ENCODE assay signal across 1 mouse cellular context in genomic region chr7:109700213-109700612, GRCm38 (mm10).
TF ChIP-seq lines count a peak whose summit lies in the region.

No protein-coding gene starts in this region.

TF ChIP-seq in MEL, 35 proteins besides CTCF, POLR2A, EP300 and RAD21:
- TF ChIP-seq USF2 (IDR thresholded peaks at IDR 0.05; ENCODE audit: borderline replicate concordance in 1 of 2, insufficient read depth in 1 of 2, low read depth in 1 of 2, low read length in 2 of 2) (no peak), SMC3 (IDR thresholded peaks at IDR 0.05; ENCODE audit: low read depth, low read length) (peak; percentile 24; the same call in 1 of the 2 replicates), MAX (IDR thresholded peaks at IDR 0.05; ENCODE audit: low read length) (0 out of 2 replicates have a peak, but pooled peaks have one; percentile 32)
